Mouse (Mus musculus) megakaryocyte, embryonic 14.5 days (primary cell): ENCODE measurements around the gene Acap3. TPM values are rescaled to one million over a fixed set of nuclear protein-coding genes. Genes with fewer than 3 reads are reported as not detected.
A peak's percentile ranks its signal among the peaks of the same experiment; 100 is the strongest.

Source experiments
- H3K27me3 ChIP-seq: replicated peaks from 2 replicates; pipeline ENCODE3; 2012; ENCODE audit warnings: inconsistent platforms
- H3K36me3 ChIP-seq: replicated peaks from 2 replicates; pipeline ENCODE3; 2012; ENCODE audit warnings: low read length, inconsistent platforms, mixed read lengths
- H3K4me1 ChIP-seq: 2 replicates; pipeline ENCODE4 v1.6.1; 2012; ENCODE audit warnings: inconsistent platforms
- H3K4me3 ChIP-seq: replicated peaks from 2 replicates; pipeline ENCODE3; 2012; ENCODE audit warnings: moderate library complexity, mild to moderate bottlenecking, inconsistent platforms
- H3K9me3 ChIP-seq: 2 replicates; pipeline ENCODE4 v1.6.1; 2012; ENCODE audit warnings: inconsistent platforms
- FLI1 ChIP-seq: IDR thresholded peaks from 2 replicates; pipeline ENCODE4 v1.6.1; 2012; ENCODE audit warnings: low read length, inconsistent platforms, mixed read lengths
- GATA1 ChIP-seq: IDR thresholded peaks from 3 replicates; pipeline ENCODE4 v1.6.1; 2012; ENCODE audit warnings: mixed read lengths, low read length, inconsistent platforms, borderline replicate concordance
- polyA plus RNA-seq: library from polyadenylated mRNA; stranded (reverse); fragments of >175 nt; gene quantifications from 2 replicates; pipeline ENCODE4 v1.2.3, GENCODE M21; 2012; ENCODE audit warnings: low replicate concordance; ENCODE audit not compliant: insufficient read depth

Gene Acap3
- polyA plus RNA-seq, result 33.2 and 58.6 TPM in 2 replicates

DNA sequence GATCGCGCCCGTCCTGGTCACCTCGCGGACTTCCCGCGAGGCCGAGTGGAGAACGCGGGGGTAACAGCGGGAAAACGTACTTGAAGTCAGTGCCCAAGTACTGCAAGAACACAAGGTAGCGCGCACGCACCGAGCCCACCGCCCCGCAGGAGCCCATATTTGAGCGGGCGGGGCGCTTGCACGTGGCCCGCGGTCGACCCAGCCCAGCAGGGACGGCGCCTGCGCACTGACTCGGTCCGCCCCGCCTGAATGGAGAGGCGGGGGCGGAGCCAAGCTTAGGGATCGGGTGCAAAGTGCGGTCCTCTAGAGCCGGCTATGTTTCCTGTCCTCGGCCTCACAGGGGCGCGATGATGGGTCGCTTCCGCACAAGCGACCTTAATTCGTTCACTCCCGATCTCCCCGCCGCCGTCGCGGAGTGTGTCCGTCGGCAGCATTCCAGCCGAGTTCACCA is at the start of gene Acap3, which contains the start of gene Pusl1:
Gene Acap3, plus strand, starts transcription at position 272 of the 451 bp plus-strand sequence.
Gene Pusl1, minus strand, starts transcription at position 231 of the 451 bp plus-strand sequence.
- Histone ChIP-seq H3K9me3 (no peaks in the 10 kb centered on the region), H3K4me3 (peak within 1 kb of the TSS; percentile 100), H3K4me1 (peaks cover 65% of the 10 kb centered on the region), H3K36me3 (peaks cover 54% of the 10 kb centered on the region), H3K27me3 (no peaks in the 10 kb centered on the region)
- TF ChIP-seq GATA1 (no peak), FLI1 (no peak)

GRCm38 (mm10) chr4:155843231-155843630 is 48.4 kb upstream of the Acap3 start:
- H3K27me3 ChIP-seq, result peaks cover 42% of the 10 kb centered on the region
- no peak overlapping the region for H3K4me3 ChIP-seq
- peaks cover 58% of the 10 kb centered on the region for H3K4me1 ChIP-seq
- TF ChIP-seq FLI1 (no peak), GATA1 (no peak)
- no peaks in the 10 kb centered on the region for H3K36me3 ChIP-seq
- H3K9me3 ChIP-seq, result no peaks in the 10 kb centered on the region

DNA sequence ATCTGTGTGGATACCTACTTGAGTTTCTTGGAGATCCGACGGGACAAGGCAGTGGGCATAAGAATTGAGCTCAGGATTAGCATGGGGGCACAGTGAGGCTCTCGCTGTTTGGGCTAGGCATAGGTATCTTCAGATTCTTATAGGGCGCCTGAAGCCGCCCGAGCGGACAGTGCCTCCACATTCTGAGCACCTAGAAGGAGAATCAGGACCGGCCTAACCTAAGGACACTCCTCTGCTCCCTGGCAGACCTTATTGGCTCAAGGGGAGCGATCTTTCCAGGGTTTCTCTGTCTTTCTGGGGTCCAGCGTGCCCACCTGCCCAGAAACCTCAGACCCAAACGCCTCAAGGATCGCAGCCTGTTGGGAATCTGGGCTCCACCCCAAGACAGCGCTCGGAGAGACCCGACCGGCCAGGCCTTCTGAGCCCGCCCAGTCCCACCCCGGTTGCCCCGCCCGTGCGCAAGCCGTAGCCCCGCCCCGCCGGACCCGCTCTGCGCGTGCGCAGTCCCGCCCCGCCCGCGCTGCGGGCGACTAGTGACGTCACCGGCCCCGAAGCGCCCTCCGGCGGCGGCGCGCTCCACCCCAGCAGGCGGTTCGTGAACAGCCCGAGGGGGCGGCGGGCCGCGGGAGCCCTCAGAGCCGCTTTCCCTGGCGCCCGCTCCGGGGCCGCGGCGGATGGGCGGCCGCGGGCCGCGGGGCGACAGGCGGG is 44.6 kb upstream of the Acap3 start, which contains the start of gene Dvl1:
Gene Dvl1, plus strand, starts transcription at position 532 of the 708 bp plus-strand sequence.
- H3K4me1 ChIP-seq, result peaks cover 60% of the 10 kb centered on the region
- H3K4me3 ChIP-seq, result peak within 1 kb of the TSS; percentile 100
- H3K36me3 ChIP-seq, result peaks cover 6% of the 10 kb centered on the region
- H3K9me3 ChIP-seq, result no peaks in the 10 kb centered on the region
- H3K27me3 ChIP-seq, result peaks cover 16% of the 10 kb centered on the region
- no peak for TF ChIP-seq FLI1
- no peak for TF ChIP-seq GATA1

- Histone ChIP-seq H3K4me1 (peaks cover 63% of the 10 kb centered on the region), H3K9me3 (no peaks in the 10 kb centered on the region)
Observed at GRCm38 (mm10) chr4:155847591-155848352, 43.9 kb upstream of the Acap3 start.

GRCm38 (mm10) chr4:155848434-155849095 is 43.1 kb upstream of the Acap3 start:
- Histone ChIP-seq H3K27me3 (peaks cover 3% of the 10 kb centered on the region), H3K9me3 (no peaks in the 10 kb centered on the region), H3K36me3 (peaks cover 12% of the 10 kb centered on the region), H3K4me3 (peak overlapping the region; percentile 100), H3K4me1 (peaks cover 68% of the 10 kb centered on the region)
- no peak for TF ChIP-seq FLI1
- no peak for TF ChIP-seq GATA1

More at GRCm38 (mm10) chr4:155847591-155848352, 43.9 kb upstream of the Acap3 start:
- Histone ChIP-seq H3K36me3 (peaks cover 6% of the 10 kb centered on the region), H3K4me3 (peak overlapping the region; percentile 100), H3K27me3 (peaks cover 10% of the 10 kb centered on the region)
- no peak for TF ChIP-seq GATA1
- TF ChIP-seq FLI1, result no peak

- H3K4me3 ChIP-seq, result peak overlapping the region; percentile 38
- no peaks in the 10 kb centered on the region for H3K27me3 ChIP-seq
- TF ChIP-seq GATA1 (no peak), FLI1 (no peak)
- H3K36me3 ChIP-seq, result peaks cover 20% of the 10 kb centered on the region
- H3K4me1 ChIP-seq, result peaks cover 69% of the 10 kb centered on the region
- H3K9me3 ChIP-seq, result no peaks in the 10 kb centered on the region
Observed at GRCm38 (mm10) chr4:155849391-155849790, 42.2 kb upstream of the Acap3 start.

- peak overlapping the region; percentile 38 for H3K4me3 ChIP-seq
- no peaks in the 10 kb centered on the region for H3K9me3 ChIP-seq
- no peaks in the 10 kb centered on the region for H3K27me3 ChIP-seq
- H3K36me3 ChIP-seq, result peaks cover 25% of the 10 kb centered on the region
- H3K4me1 ChIP-seq, result peaks cover 69% of the 10 kb centered on the region
- TF ChIP-seq GATA1 (no peak), FLI1 (no peak)
Observed at GRCm38 (mm10) chr4:155849792-155850451, 41.7 kb upstream of the Acap3 start.

DNA sequence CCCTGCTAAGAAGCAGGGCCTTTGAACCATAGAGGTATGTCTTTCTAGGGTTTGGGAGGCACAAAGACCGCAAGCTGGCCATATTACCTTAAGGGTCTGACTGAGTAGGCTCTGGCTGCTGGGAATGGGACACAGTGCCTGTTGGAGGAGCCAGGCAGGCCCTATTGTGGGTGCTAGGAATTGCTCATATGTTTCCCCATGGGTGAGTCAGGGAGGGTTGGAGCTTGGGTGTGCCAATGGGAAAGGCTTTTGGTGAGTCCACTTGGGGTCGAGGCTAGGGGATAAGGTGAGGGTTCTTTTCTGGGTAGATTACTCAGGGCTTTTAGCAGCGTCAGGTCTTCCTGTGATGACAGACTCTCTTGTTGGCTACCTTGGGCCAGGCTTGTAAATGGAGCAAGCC is 40.3 kb upstream of the Acap3 start:
- no peaks in the 10 kb centered on the region for H3K9me3 ChIP-seq
- TF ChIP-seq GATA1 (no peak), FLI1 (no peak)
- peaks cover 40% of the 10 kb centered on the region for H3K36me3 ChIP-seq
- H3K4me3 ChIP-seq, result no peak overlapping the region
- H3K4me1 ChIP-seq, result peaks cover 74% of the 10 kb centered on the region
- H3K27me3 ChIP-seq, result no peaks in the 10 kb centered on the region

- Histone ChIP-seq H3K4me1 (peaks cover 72% of the 10 kb centered on the region), H3K9me3 (no peaks in the 10 kb centered on the region), H3K36me3 (peaks cover 46% of the 10 kb centered on the region), H3K27me3 (no peaks in the 10 kb centered on the region), H3K4me3 (no peak overlapping the region)
- TF ChIP-seq GATA1 (no peak), FLI1 (no peak)
Observed at GRCm38 (mm10) chr4:155851951-155852411, 39.6 kb upstream of the Acap3 start.
